Mouse (Mus musculus) neural tube, embryonic 13.5 days (tissue): ENCODE measurements at regions not wholly inside any gene's neighbourhood (a gene's known extent, or its start where the extent isn't known, plus 50 kb on each side); places are given as distances from the start of the nearest gene placed in this dataset.
"Not testable (repeated sequence)": the region's sequence is repeated elsewhere in the genome, so short reads cannot be mapped to it uniquely, and the experiment has no call there.

Experiments used
- ATAC-seq: fragments of 200-750 bp; cut with Nextera tagmentation; 2 replicates; pipeline ENCODE4 v1.8.0; 2017; ENCODE audit warnings: low read depth, mild to moderate bottlenecking, moderate TSS enrichment, moderate library complexity
- H3K27ac ChIP-seq: fragments of 300-500 bp; sonication (generic); replicated peaks from 2 replicates; pipeline ENCODE4 v1.5.1; 2015; ENCODE audit warnings: moderate library complexity, mild to moderate bottlenecking, inconsistent platforms
- H3K27me3 ChIP-seq: fragments of 300-500 bp; sonication (generic); 2 replicates; pipeline ENCODE4 v1.6.1; 2015; ENCODE audit warnings: mild to moderate bottlenecking, inconsistent platforms
- H3K36me3 ChIP-seq: fragments of 300-500 bp; sonication (generic); 2 replicates; pipeline ENCODE4 v1.6.1; 2015; ENCODE audit warnings: mild to moderate bottlenecking, inconsistent platforms
- H3K4me1 ChIP-seq: fragments of 300-500 bp; sonication (generic); replicated peaks from 2 replicates; pipeline ENCODE4 v1.6.1; 2015; ENCODE audit warnings: inconsistent platforms
- H3K4me2 ChIP-seq: fragments of 300-500 bp; sonication (generic); 2 replicates; pipeline ENCODE4 v1.6.1; 2015; ENCODE audit warnings: inconsistent platforms, mild to moderate bottlenecking, moderate library complexity
- H3K4me3 ChIP-seq: fragments of 300-500 bp; sonication (generic); 2 replicates; pipeline ENCODE4 v1.5.1; 2015; ENCODE audit warnings: mild to moderate bottlenecking, inconsistent platforms
- H3K9ac ChIP-seq: fragments of 300-500 bp; sonication (generic); 2 replicates; pipeline ENCODE4 v1.6.1; 2015; ENCODE audit warnings: moderate library complexity, mild to moderate bottlenecking, inconsistent platforms
- H3K9me3 ChIP-seq: fragments of 300-500 bp; sonication (generic); 2 replicates; pipeline ENCODE4 v1.6.1; 2016; ENCODE audit warnings: inconsistent platforms
- WGBS: fragments of 180-500 bp; shearing (Covaris S2); methylation state at CpG from one replicate; pipeline ENCODE4 v1.1.7; 2015; 5-methylcytosine and 5-hydroxymethylcytosine counted together

DNA sequence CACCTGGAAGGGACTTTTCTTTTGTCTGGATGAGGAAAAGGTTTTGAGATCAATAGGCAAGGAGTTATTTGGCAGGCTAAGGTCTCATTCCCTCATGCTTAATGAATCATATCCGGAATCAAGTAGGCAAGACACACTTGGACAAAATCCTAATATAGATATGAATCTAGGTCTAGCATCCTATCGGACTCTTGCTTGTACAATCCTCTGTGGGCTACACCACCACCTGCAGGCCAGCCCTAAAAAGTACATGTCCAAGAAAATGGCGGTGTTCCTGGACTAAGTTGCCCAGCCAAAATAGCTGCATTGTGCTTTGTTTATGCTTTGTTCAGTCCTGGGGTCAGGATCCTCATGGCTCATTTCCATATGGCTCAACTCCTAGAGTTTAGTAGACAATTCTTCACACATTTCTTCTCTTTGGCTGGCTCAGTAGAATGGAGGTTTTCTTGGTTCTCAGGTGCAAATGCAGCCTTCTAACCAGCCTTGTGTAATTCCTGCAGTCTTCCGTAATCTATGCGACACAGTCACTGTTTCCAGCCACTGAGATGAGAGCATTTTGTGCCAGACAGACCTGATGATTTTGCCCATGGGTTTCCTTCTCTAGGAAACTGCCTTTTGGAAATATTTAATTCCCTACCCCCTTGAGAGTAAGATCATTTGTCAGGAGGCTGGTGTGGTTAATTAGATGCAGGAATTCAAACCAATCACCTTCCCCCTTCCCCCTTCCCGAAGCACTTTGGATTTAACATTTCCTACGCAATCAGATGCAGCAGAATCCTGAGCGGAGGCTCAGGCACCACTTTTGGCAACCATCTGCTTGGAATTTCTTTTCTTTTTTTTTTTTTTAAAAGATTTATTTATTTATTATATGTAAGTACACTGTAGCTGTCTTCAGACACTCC, 80.6 kb upstream of the Tcf12 start:
- H3K9ac ChIP-seq, result no peak overlapping the region
- no peaks in the 10 kb centered on the region; the same call in 1 of the 2 replicates for H3K4me1 ChIP-seq
- 0 out of 2 replicates have a peak, but pooled peaks have one; percentile 32 for ATAC-seq
- no peak overlapping the region for H3K4me2 ChIP-seq
- WGBS, result 37% methylated on average over 8 of the region's 8 CpGs
- H3K9me3 ChIP-seq, result no peaks in the 10 kb centered on the region; the same call in 1 of the 2 replicates
- H3K4me3 ChIP-seq, result no peak overlapping the region
- no peaks in the 10 kb centered on the region for H3K36me3 ChIP-seq
- no peaks in the 10 kb centered on the region for H3K27me3 ChIP-seq
- H3K27ac ChIP-seq, result peak overlapping the region; percentile 14; the same call in 1 of the 2 replicates

GRCm38 (mm10) chr9:72192953-72193337, 81.3 kb upstream of the Tcf12 start:
- not testable (repeated sequence) for H3K4me3 ChIP-seq, H3K9me3 ChIP-seq, H3K4me1 ChIP-seq, H3K4me2 ChIP-seq, H3K27me3 ChIP-seq, H3K9ac ChIP-seq, ATAC-seq, H3K27ac ChIP-seq, H3K36me3 ChIP-seq
- WGBS, result 72% methylated on average over 1 of the region's 1 CpGs

GRCm38 (mm10) chr9:72195348-72195747, 79.3 kb upstream of the Zfp280d start:
- no peak overlapping the region for H3K9ac ChIP-seq
- no peak overlapping the region for H3K27ac ChIP-seq
- H3K36me3 ChIP-seq, result no peaks in the 10 kb centered on the region
- H3K4me3 ChIP-seq, result no peak overlapping the region
- no peak for ATAC-seq
- WGBS, result 86% methylated on average over 3 of the region's 3 CpGs
- H3K27me3 ChIP-seq, result no peaks in the 10 kb centered on the region
- no peaks in the 10 kb centered on the region; the same call in 1 of the 2 replicates for H3K9me3 ChIP-seq
- H3K4me2 ChIP-seq, result no peak overlapping the region
- H3K4me1 ChIP-seq, result no peaks in the 10 kb centered on the region; the same call in 1 of the 2 replicates

- H3K9ac ChIP-seq, result no peak overlapping the region
- no peak overlapping the region for H3K27ac ChIP-seq
- no peaks in the 10 kb centered on the region for H3K27me3 ChIP-seq
- no peak overlapping the region for H3K4me2 ChIP-seq
- H3K36me3 ChIP-seq, result no peaks in the 10 kb centered on the region
- 82% methylated on average over 10 of the region's 10 CpGs for WGBS
- no peak overlapping the region for H3K4me3 ChIP-seq
- no peak for ATAC-seq
- no peaks in the 10 kb centered on the region; the same call in 1 of the 2 replicates for H3K9me3 ChIP-seq
- no peaks in the 10 kb centered on the region; the same call in 1 of the 2 replicates for H3K4me1 ChIP-seq
Measured at GRCm38 (mm10) chr9:72196626-72197330, 77.9 kb upstream of the Zfp280d start.

DNA sequence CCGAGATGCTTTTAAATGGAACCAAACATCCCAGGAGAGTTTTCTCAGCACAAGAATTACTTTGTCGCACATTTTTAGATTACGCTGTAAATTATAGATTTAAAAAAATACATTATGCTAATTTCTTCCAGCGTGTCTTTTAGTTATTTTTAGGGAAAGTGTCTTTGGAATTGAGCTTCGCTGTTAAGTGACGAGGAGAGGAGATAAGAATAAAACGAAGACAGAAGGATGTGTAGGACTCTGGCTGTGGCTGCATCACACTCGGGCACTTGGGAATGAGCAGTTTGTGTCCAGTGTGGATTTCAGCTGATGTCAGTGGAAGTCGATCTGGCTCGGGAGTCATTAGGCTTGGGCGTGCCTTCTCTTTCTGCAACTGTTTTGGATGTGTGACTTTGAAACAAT, 77.3 kb upstream of the Zfp280d start:
- no peaks in the 10 kb centered on the region; the same call in 1 of the 2 replicates for H3K9me3 ChIP-seq
- H3K27ac ChIP-seq, result no peak overlapping the region
- no peaks in the 10 kb centered on the region; the same call in 1 of the 2 replicates for H3K4me1 ChIP-seq
- no peak overlapping the region for H3K4me3 ChIP-seq
- WGBS, result 80% methylated on average over 11 of the region's 11 CpGs
- no peak overlapping the region for H3K4me2 ChIP-seq
- no peak for ATAC-seq
- no peak overlapping the region for H3K9ac ChIP-seq
- no peaks in the 10 kb centered on the region for H3K36me3 ChIP-seq
- no peaks in the 10 kb centered on the region for H3K27me3 ChIP-seq

DNA sequence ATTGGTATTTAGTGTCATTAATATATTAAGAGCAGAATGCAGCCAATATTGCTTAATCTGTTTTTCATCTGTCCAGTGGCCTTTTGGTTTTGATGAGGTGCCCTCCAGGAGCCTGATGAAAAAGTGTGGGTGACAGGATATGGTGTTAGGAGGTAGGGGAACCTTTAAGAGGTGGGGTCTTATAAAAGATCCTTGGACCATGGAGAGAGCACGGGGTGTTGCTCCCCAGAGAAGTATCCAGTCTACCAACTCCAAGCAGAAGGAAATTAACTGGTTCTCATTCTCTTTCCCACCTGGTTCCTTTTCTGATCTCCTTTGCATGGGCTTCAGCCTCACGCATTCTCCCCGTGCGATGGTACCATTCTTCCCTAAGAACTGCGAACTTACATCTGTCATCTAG, 75.7 kb upstream of the Zfp280d start:
- 90% methylated on average over 5 of the region's 5 CpGs for WGBS
- no peaks in the 10 kb centered on the region; the same call in 1 of the 2 replicates for H3K9me3 ChIP-seq
- ATAC-seq, result no peak

DNA sequence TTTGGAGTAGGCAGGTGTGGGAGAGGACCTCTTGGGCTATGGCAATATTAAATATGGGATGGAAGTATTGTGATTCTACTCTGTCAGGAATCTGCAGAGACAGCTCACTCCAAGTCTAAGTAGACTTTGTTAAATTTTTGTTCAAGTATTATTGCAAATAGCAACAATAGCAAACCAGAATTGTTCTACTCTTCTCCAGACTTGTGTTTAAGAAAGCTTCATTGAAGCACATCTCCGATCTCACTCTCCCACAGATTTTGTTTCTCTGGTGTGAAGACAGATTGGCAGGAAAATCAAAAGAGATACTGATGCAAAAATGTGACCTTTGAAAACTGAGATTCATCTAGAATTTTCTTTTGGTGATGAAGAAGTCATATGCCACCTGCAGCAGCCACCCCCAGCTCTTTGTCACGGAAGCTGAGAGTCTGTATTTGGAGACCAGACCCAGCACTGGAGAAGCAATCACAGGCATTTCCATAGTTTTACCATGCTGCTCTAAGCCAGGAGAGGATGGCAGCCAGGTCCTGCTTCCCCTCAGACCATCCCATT, 70.2 kb upstream of the Zfp280d start:
- no peaks in the 10 kb centered on the region for H3K9me3 ChIP-seq
- 91% methylated on average over 2 of the region's 2 CpGs for WGBS
- no peak overlapping the region for H3K9ac ChIP-seq
- no peak for ATAC-seq
- no peak overlapping the region for H3K4me3 ChIP-seq
- H3K4me2 ChIP-seq, result no peak overlapping the region
- no peaks in the 10 kb centered on the region for H3K36me3 ChIP-seq
- H3K27ac ChIP-seq, result no peak overlapping the region
- no peaks in the 10 kb centered on the region for H3K27me3 ChIP-seq
- no peaks in the 10 kb centered on the region for H3K4me1 ChIP-seq

More for the DNA sequence above, 75.7 kb upstream of the Zfp280d start:
- Histone ChIP-seq H3K27me3 (no peaks in the 10 kb centered on the region), H3K36me3 (no peaks in the 10 kb centered on the region), H3K4me1 (no peaks in the 10 kb centered on the region), H3K9ac (no peak overlapping the region), H3K4me3 (no peak overlapping the region), H3K27ac (no peak overlapping the region), H3K4me2 (no peak overlapping the region)

GRCm38 (mm10) chr9:72205815-72206214, 68.8 kb upstream of the Zfp280d start:
- Histone ChIP-seq H3K27ac (no peak overlapping the region), H3K9me3 (no peaks in the 10 kb centered on the region), H3K9ac (no peak overlapping the region), H3K27me3 (no peaks in the 10 kb centered on the region), H3K36me3 (no peaks in the 10 kb centered on the region), H3K4me3 (no peak overlapping the region), H3K4me1 (no peaks in the 10 kb centered on the region), H3K4me2 (no peak overlapping the region)
- ATAC-seq, result no peak
- WGBS, result 77% methylated on average over 7 of the region's 7 CpGs

GRCm38 (mm10) chr9:72206911-72207310, 67.7 kb upstream of the Zfp280d start:
- Histone ChIP-seq H3K9ac (no peak overlapping the region), H3K9me3 (no peaks in the 10 kb centered on the region), H3K27me3 (no peaks in the 10 kb centered on the region), H3K4me1 (no peaks in the 10 kb centered on the region), H3K36me3 (no peaks in the 10 kb centered on the region), H3K27ac (no peak overlapping the region), H3K4me2 (no peak overlapping the region), H3K4me3 (no peak overlapping the region)
- 85% methylated on average over 2 of the region's 2 CpGs for WGBS
- no peak for ATAC-seq

- Histone ChIP-seq H3K4me2 (no peak overlapping the region), H3K9me3 (no peaks in the 10 kb centered on the region), H3K4me1 (no peaks in the 10 kb centered on the region), H3K27me3 (no peaks in the 10 kb centered on the region), H3K4me3 (no peak overlapping the region), H3K36me3 (no peaks in the 10 kb centered on the region), H3K27ac (no peak overlapping the region), H3K9ac (no peak overlapping the region)
- 56% methylated on average over 7 of the region's 7 CpGs for WGBS
- ATAC-seq, result no peak
Measured at GRCm38 (mm10) chr9:72208296-72208695, 66.4 kb upstream of the Zfp280d start.

DNA sequence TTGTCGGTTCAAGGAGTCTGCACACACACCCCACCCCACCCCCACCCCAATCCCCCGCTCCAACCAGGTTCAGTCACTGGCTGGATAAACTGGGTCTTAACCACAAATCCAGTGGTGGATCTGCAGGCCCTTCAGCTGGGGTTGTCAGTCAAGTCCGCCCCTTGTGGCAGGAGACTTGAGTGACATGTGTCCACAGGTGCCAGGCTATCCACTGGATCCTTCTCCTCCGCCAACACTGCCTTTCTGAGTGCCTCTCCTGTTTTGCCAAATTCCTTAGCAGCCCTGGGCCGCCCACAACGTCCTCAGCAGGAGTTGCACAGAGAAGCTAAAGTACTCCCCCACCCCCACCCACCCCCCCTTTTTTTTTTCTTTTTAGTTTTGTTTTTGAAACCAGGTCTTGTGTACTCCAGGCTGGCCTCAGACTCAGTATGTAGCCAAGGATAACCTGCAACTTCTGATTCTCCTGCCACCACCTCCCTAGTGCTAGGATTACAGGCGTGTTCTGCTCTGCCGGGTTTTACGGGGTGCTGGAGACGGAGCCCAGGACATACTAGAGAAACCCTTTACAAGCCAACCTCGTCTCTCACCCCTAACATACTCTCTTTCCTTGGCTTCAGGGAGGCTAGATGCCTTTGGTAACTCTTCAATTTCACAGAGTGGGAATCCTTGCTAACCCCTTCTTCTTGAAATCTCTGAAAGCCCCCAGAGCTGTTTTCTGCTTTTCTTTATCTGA, 57.2 kb upstream of the Zfp280d start:
- H3K27me3 ChIP-seq, result no peaks in the 10 kb centered on the region
- WGBS, result 70% methylated on average over 11 of the region's 11 CpGs
- H3K4me3 ChIP-seq, result no peak overlapping the region
- H3K9me3 ChIP-seq, result no peaks in the 10 kb centered on the region
- no peak overlapping the region for H3K4me2 ChIP-seq
- H3K36me3 ChIP-seq, result no peaks in the 10 kb centered on the region
- no peak for ATAC-seq
- H3K9ac ChIP-seq, result no peak overlapping the region
- H3K27ac ChIP-seq, result no peak overlapping the region
- H3K4me1 ChIP-seq, result 0 out of 2 replicates have a peak, but pooled peaks cover 7% of the 10 kb centered on the region
